Mouse (Mus musculus) cerebellum, adult 9-11 months (tissue): ENCODE data around the gene Ager.

Source experiments
- DNase-seq: peaks from one replicate; pipeline ENCODE4 v3.0.0; 2022

Ager gene

GRCm38 (mm10) chr17:34585877-34586771 lies 11.5 kb upstream of the Ager start:
- DNase-seq: peak; percentile 66

GRCm38 (mm10) chr17:34586796-34587422 lies 10.8 kb upstream of the Ager start:
- DNase-seq: peak; percentile 92

GRCm38 (mm10) chr17:34587423-34587811 lies 10.2 kb upstream of the Ager start:
- peak; percentile 98 for DNase-seq

- DNase-seq: no peak
These were observed 9.8 kb upstream of the Ager start for GRCm38 (mm10) chr17:34587814-34588213.

GRCm38 (mm10) chr17:34588767-34589166 lies 8.9 kb upstream of the Ager start:
- DNase-seq: peak; percentile 55

- peak; percentile 32 for DNase-seq
These were observed 8.5 kb upstream of the Ager start for GRCm38 (mm10) chr17:34589206-34589605.

- peak; percentile 63 for DNase-seq
These were observed 8.0 kb upstream of the Ager start, which contains the start of gene Gpsm3 for GRCm38 (mm10) chr17:34589681-34590101. Gpsm3 (plus strand) TSS chr17:34589806.

GRCm38 (mm10) chr17:34590154-34590987 lies 7.3 kb upstream of the Ager start:
- DNase-seq: peak; percentile 65

GRCm38 (mm10) chr17:34591029-34591993 lies 6.4 kb upstream of the Ager start, which contains the start of gene Pbx2:
Pbx2 (plus strand) TSS chr17:34591266.
- DNase-seq: peak; percentile 77

GRCm38 (mm10) chr17:34591994-34592375 lies 5.7 kb upstream of the Ager start:
- peak; percentile 87 for DNase-seq

GRCm38 (mm10) chr17:34592581-34593549 lies 4.8 kb upstream of the Ager start:
- peak; percentile 84 for DNase-seq

GRCm38 (mm10) chr17:34593752-34594525 lies 3.7 kb upstream of the Ager start:
- DNase-seq: peak; percentile 63

- no peak for DNase-seq
These were observed 1.6 kb upstream of the Ager start for GRCm38 (mm10) chr17:34596098-34596497.

- peak; percentile 60 for DNase-seq
These were observed 2.2 kb downstream of the Ager start for GRCm38 (mm10) chr17:34599891-34600290.

GRCm38 (mm10) chr17:34601796-34602195 lies 4.1 kb downstream of the Ager start:
- DNase-seq: peak; percentile 69

- DNase-seq: peak; percentile 100
These were observed 5.9 kb downstream of the Ager start, which contains the start of gene Rnf5 for GRCm38 (mm10) chr17:34603375-34604060. Rnf5 (minus strand) TSS chr17:34603690.

- DNase-seq: peak; percentile 100
These were observed 6.4 kb downstream of the Ager start, which contains the start of gene Agpat1 for GRCm38 (mm10) chr17:34604061-34604508. Agpat1 (plus strand) TSS chr17:34604262.

- DNase-seq: no peak
These were observed 7.0 kb downstream of the Ager start for GRCm38 (mm10) chr17:34604511-34605237.
